Mouse (Mus musculus) limb, embryonic 12.5 days (tissue): ENCODE results near the gene Krtap19-4. TPM values are rescaled to one million over a fixed set of nuclear protein-coding genes. Genes with fewer than 3 reads are reported as not detected.

Source experiments
- polyA plus RNA-seq: library from polyadenylated mRNA; unstranded; fragments of >200 nt; fragmentation: Nextera tagmentation; extraction: Ambion mirVana; gene quantifications from 2 replicates; pipeline ENCODE4 v1.2.1, GENCODE M21; 2016

Gene Krtap19-4
- polyA plus RNA-seq, 1 experiment from 2014 or later, result not detected

Other genes with a start within 250 kb of the Krtap19-4 start
- not detected in 2 replicates for gene Krtap26-1, start 237.3 kb downstream of the Krtap19-4 start, polyA plus RNA-seq
- not detected in 2 replicates for gene Krtap27-1, start 213.4 kb downstream of the Krtap19-4 start, polyA plus RNA-seq
- gene 2310061N02Rik, start 177.1 kb downstream of the Krtap19-4 start, polyA plus RNA-seq, result not detected in 2 replicates
- gene Krtap13-1, start 156.2 kb downstream of the Krtap19-4 start, polyA plus RNA-seq, result not detected in 2 replicates
- not detected in 2 replicates for gene Krtap13, start 133.5 kb downstream of the Krtap19-4 start, polyA plus RNA-seq
- not detected in 2 replicates for gene 2310034C09Rik, start 126.2 kb downstream of the Krtap19-4 start, polyA plus RNA-seq
- gene 2310057N15Rik, start 110.9 kb downstream of the Krtap19-4 start, polyA plus RNA-seq, result not detected in 2 replicates
- not detected in 2 replicates for gene Gm5965, start 107.2 kb downstream of the Krtap19-4 start, polyA plus RNA-seq
- gene Gm20741, start 72.9 kb downstream of the Krtap19-4 start, polyA plus RNA-seq, result not detected in 2 replicates
- gene Krtap15, start 64.9 kb downstream of the Krtap19-4 start, polyA plus RNA-seq, result 0.25 and 0.26 TPM in 2 replicates
- gene Krtap14, start 58.9 kb downstream of the Krtap19-4 start, polyA plus RNA-seq, result not detected in 2 replicates
- gene Krtap19-1, start 15.7 kb downstream of the Krtap19-4 start, polyA plus RNA-seq, result not detected in 2 replicates
- gene Krtap19-2, start 10.8 kb downstream of the Krtap19-4 start, polyA plus RNA-seq, result not detected in 2 replicates
- not detected in 2 replicates for gene Krtap19-3, start 7.1 kb downstream of the Krtap19-4 start, polyA plus RNA-seq
- not detected in 2 replicates for gene Krtap19-5, start 11.4 kb upstream of the Krtap19-4 start, polyA plus RNA-seq
- not detected in 2 replicates for gene Krtap19-9b, start 47.2 kb upstream of the Krtap19-4 start, polyA plus RNA-seq
- not detected in 2 replicates for gene Krtap16-3, start 77.8 kb upstream of the Krtap19-4 start, polyA plus RNA-seq
- not detected in 2 replicates for gene Krtap22-2, start 125.7 kb upstream of the Krtap19-4 start, polyA plus RNA-seq
- gene Gm10229, start 130.2 kb upstream of the Krtap19-4 start, polyA plus RNA-seq, result not detected in 2 replicates
- not detected in 2 replicates for gene Krtap6-1, start 146.6 kb upstream of the Krtap19-4 start, polyA plus RNA-seq
- gene Gm10228, start 156.4 kb upstream of the Krtap19-4 start, polyA plus RNA-seq, result not detected in 2 replicates
- not detected in 2 replicates for gene Krtap6-5, start 162.8 kb upstream of the Krtap19-4 start, polyA plus RNA-seq
- gene 1110025L11Rik, start 178.9 kb upstream of the Krtap19-4 start, polyA plus RNA-seq, result not detected in 2 replicates
- not detected in 2 replicates for gene Krtap6-3, start 198.9 kb upstream of the Krtap19-4 start, polyA plus RNA-seq